Mouse (Mus musculus) limb, embryonic 12.5 days (tissue): ENCODE measurements around the gene Olfr148. TPM values are rescaled to one million over a fixed set of nuclear protein-coding genes. Genes with fewer than 3 reads are reported as not detected.

Experiments used
- ATAC-seq: fragments of 200-750 bp; cut with Nextera tagmentation; 2 replicates; pipeline ENCODE4 v1.8.0; 2017; ENCODE audit warnings: low read depth, moderate TSS enrichment; ENCODE audit not compliant: insufficient number of reproducible peaks, insufficient read depth, low FRiP score, low TSS enrichment
- H3K27ac ChIP-seq: fragments of 300-500 bp; sonication (generic); 2 replicates; pipeline ENCODE4 v1.5.1; 2016; ENCODE audit warnings: mild to moderate bottlenecking, moderate library complexity
- H3K27me3 ChIP-seq: fragments of 300-500 bp; sonication (generic); 2 replicates; pipeline ENCODE4 v1.6.1; 2016; ENCODE audit warnings: mild to moderate bottlenecking, moderate library complexity
- H3K36me3 ChIP-seq: fragments of 300-500 bp; sonication (generic); 2 replicates; pipeline ENCODE4 v1.6.1; 2016; ENCODE audit warnings: mild to moderate bottlenecking, moderate library complexity
- H3K4me1 ChIP-seq: fragments of 300-500 bp; sonication (generic); replicated peaks from 2 replicates; pipeline ENCODE4 v1.6.1; 2016
- H3K4me2 ChIP-seq: fragments of 300-500 bp; sonication (generic); 2 replicates; pipeline ENCODE4 v1.6.1; 2016; ENCODE audit warnings: mild to moderate bottlenecking, moderate library complexity
- H3K4me3 ChIP-seq: fragments of 300-500 bp; sonication (generic); replicated peaks from 2 replicates; pipeline ENCODE4 v1.5.1; 2016; ENCODE audit warnings: mild to moderate bottlenecking
- H3K9ac ChIP-seq: fragments of 300-500 bp; sonication (generic); replicated peaks from 2 replicates; pipeline ENCODE4 v1.6.1; 2016; ENCODE audit warnings: mild to moderate bottlenecking, moderate library complexity
- H3K9me3 ChIP-seq: fragments of 300-500 bp; sonication (generic); 2 replicates; pipeline ENCODE4 v1.6.1; 2016; ENCODE audit warnings: mild to moderate bottlenecking, moderate library complexity
- WGBS: fragments of 180-500 bp; shearing (Covaris S2); methylation state at CpG from one replicate; pipeline ENCODE4 v1.1.7; 2016; 5-methylcytosine and 5-hydroxymethylcytosine counted together
- polyA plus RNA-seq: library from polyadenylated mRNA; unstranded; fragments of >200 nt; fragmentation: Nextera tagmentation; extraction: Ambion mirVana; gene quantifications from 2 replicates; pipeline ENCODE4 v1.2.1, GENCODE M21; 2016

The Olfr148 gene
- polyA plus RNA-seq, 1 experiment from 2014 or later: not detected

DNA sequence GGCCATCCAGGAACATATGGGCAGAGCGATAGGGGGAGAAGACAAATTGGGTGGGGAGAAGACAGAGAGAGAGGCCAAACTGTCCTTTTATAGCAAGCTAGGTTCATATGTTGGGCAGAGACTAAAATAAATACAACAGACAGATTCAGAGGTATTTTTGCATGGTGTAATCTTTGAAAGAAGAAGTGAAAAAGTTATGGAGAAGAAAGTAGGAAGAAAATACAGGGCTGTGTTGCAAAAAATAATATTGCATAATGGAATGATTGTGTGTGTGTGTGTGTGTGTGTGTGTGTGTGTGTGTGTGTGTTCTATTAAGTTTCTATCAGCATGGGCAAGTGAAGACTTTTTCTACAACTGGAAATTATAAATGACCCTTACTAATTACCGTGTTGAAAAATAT is 18.6 kb downstream of the Olfr148 start:
- ATAC-seq: no peak
- Histone ChIP-seq H3K4me2 (no peak overlapping the region), H3K27me3 (no peaks in the 10 kb centered on the region), H3K4me1 (no peaks in the 10 kb centered on the region), H3K9me3 (no peaks in the 10 kb centered on the region), H3K9ac (no peak overlapping the region), H3K27ac (no peak overlapping the region), H3K36me3 (no peaks in the 10 kb centered on the region), H3K4me3 (no peak overlapping the region)
- 85% methylated on average over 2 of the region's 2 CpGs for WGBS

DNA sequence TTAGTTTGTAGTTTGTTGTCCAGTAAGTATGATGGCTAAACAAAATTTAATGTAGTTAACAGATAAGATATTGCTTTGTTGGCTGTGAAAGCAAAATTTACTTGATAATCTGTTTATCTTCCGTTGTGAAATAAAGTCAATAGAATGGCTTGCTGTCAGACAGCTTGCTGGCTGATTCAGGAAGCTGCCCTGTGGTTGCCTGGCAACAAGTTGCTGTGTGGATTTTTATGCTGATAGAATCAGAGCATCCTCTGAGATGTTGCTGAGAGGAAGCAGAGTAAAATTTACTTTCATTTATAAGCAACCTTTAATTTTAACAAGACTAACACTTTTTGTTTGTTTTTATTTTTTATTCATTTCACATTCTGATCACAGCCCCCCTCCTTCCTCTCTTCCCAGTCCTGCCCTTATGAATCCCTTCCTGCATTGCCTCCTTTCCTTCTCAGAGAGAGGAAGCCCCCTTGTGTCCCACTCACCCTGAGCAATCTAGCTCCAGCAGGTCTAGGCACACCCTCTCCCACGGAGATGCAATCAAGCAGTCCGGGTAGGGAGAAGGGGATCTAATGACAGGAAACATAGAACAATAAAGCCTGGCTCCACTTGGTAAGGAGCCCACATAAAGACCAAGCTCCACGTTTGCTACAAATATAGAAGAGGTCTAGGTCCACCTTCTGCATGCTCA is 23.6 kb downstream of the Olfr148 start:
- no peaks in the 10 kb centered on the region for H3K9me3 ChIP-seq
- 38% methylated on average over 4 of the region's 4 CpGs for WGBS
- no peaks in the 10 kb centered on the region for H3K4me1 ChIP-seq
- H3K36me3 ChIP-seq: no peaks in the 10 kb centered on the region
- no peak overlapping the region for H3K4me3 ChIP-seq
- H3K27ac ChIP-seq: no peak overlapping the region
- ATAC-seq: no peak
- no peak overlapping the region for H3K4me2 ChIP-seq
- no peaks in the 10 kb centered on the region for H3K27me3 ChIP-seq
- H3K9ac ChIP-seq: no peak overlapping the region

DNA sequence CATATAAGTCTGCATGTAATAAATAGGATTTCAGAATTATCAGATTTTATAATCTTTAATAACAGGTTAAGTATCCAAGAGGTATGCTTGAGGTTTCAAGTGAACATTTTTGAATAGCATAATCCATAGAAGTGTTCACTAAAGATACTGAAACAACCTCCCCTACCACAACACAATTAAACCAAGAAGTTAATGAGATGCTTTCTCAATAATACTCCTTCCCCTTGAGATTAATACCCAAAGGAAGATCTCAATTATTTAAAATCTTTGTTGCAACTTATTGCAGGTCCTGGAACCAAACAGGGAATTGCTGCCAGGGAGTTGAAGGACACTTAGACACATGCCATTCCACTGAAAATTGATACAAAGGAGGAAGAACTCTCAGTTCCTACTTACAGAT is 34.3 kb downstream of the Olfr148 start, which contains the start of gene Olfr961:
Gene Olfr961, plus strand, starts transcription at position 301 of the 400 bp plus-strand sequence.
- Histone ChIP-seq H3K4me3 (no peak within 1 kb of the TSS), H3K36me3 (no peaks in the 10 kb centered on the region), H3K9me3 (no peaks in the 10 kb centered on the region), H3K9ac (no peak within 1 kb of the TSS), H3K4me2 (no peak within 1 kb of the TSS), H3K4me1 (no peaks in the 10 kb centered on the region), H3K27ac (no peak within 1 kb of the TSS), H3K27me3 (no peaks in the 10 kb centered on the region)
- ATAC-seq: no peak

DNA sequence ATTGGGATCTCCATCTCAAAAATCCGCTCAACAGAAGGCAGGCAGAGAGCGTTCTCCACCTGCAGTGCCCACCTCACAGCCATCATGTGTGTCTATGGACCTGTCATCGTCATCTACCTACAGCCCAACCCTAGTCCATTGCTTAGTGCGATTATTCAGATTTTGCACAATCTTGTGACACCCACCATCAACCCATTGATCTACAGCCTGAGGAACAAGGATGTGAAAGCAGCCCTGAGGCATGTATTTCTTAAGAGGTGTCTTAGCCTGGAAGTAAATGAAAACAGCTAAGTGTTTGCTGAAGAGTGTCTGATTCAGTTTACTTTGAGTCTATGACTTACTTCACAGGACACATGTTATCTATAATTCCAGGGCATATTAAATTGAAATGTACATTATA is 36.9 kb downstream of the Olfr148 start:
- WGBS: 90% methylated on average over 4 of the region's 4 CpGs
- H3K36me3 ChIP-seq: no peaks in the 10 kb centered on the region
- H3K4me1 ChIP-seq: no peaks in the 10 kb centered on the region
- H3K9ac ChIP-seq: no peak overlapping the region
- H3K4me3 ChIP-seq: no peak overlapping the region
- no peak overlapping the region for H3K27ac ChIP-seq
- no peaks in the 10 kb centered on the region for H3K27me3 ChIP-seq
- H3K9me3 ChIP-seq: no peaks in the 10 kb centered on the region
- H3K4me2 ChIP-seq: no peak overlapping the region
- ATAC-seq: no peak

DNA sequence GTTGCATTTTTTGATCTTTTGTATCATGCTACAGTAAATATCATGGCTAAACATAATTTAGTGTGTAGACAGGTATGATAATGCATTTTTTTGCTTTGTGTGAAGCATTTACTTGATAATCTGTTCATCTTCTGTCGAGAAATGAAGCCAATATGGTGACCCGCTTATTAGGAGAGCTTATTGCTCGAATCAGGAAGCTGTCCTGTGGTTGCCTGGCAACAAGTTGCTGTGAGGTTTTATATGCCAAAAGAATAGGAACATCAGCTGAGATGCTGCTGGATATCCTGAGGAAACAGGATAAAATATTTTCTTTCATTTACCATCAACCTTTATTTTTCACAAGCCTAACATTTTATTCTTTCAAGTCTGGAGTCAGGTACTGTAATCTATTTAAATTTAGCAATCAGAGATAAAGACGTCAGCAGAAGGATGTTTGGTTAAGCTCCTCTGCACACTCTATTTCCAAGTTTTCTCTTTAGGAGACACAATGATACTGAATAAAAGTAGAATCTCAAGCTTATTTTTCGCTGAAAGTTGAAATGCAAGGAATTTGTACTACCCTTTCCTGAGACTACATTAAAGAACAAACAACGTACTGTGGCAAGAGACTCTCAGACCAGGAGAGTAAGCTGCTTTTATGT is 44.4 kb downstream of the Olfr148 start:
- Histone ChIP-seq H3K4me2 (no peak overlapping the region), H3K27me3 (no peaks in the 10 kb centered on the region), H3K4me1 (no peaks in the 10 kb centered on the region), H3K4me3 (no peak overlapping the region), H3K27ac (no peak overlapping the region), H3K9ac (no peak overlapping the region), H3K36me3 (no peaks in the 10 kb centered on the region), H3K9me3 (no peaks in the 10 kb centered on the region)
- 75% methylated on average over 6 of the region's 6 CpGs for WGBS
- ATAC-seq: no peak

Other genes starting within 250 kb of the Olfr148 start
- gene Olfr951, start 223.2 kb upstream of the Olfr148 start, polyA plus RNA-seq: not detected in 2 replicates
- gene Olfr952, start 183.5 kb upstream of the Olfr148 start, polyA plus RNA-seq: not detected in 2 replicates
- not detected in 2 replicates for gene Olfr954, start 154.0 kb upstream of the Olfr148 start, polyA plus RNA-seq
- gene Olfr955, start 138.7 kb upstream of the Olfr148 start, polyA plus RNA-seq: not detected in 2 replicates
- gene Olfr44, start 116.7 kb upstream of the Olfr148 start, polyA plus RNA-seq: not detected in 2 replicates
- not detected in 2 replicates for gene Olfr957, start 94.8 kb upstream of the Olfr148 start, polyA plus RNA-seq
- gene Olfr958, start 56.6 kb upstream of the Olfr148 start, polyA plus RNA-seq: not detected in 2 replicates
- gene Olfr959, start 35.1 kb upstream of the Olfr148 start, polyA plus RNA-seq: not detected in 2 replicates
- gene AW551984, start 6.3 kb upstream of the Olfr148 start, polyA plus RNA-seq: 29.3 and 29.7 TPM in 2 replicates
- not detected in 2 replicates for gene Olfr960, start 10.7 kb downstream of the Olfr148 start, polyA plus RNA-seq
- not detected in 2 replicates for gene Olfr961, start 34.4 kb downstream of the Olfr148 start, polyA plus RNA-seq
- not detected in 2 replicates for gene Olfr963, start 56.5 kb downstream of the Olfr148 start, polyA plus RNA-seq
- not detected in 2 replicates for gene Olfr149, start 96.5 kb downstream of the Olfr148 start, polyA plus RNA-seq
- not detected in 2 replicates for gene Olfr965, start 100.7 kb downstream of the Olfr148 start, polyA plus RNA-seq
- gene Olfr150, start 120.3 kb downstream of the Olfr148 start, polyA plus RNA-seq: not detected in 2 replicates
- not detected in 2 replicates for gene Olfr967, start 135.6 kb downstream of the Olfr148 start, polyA plus RNA-seq
- gene Olfr968, start 172.6 kb downstream of the Olfr148 start, polyA plus RNA-seq: not detected in 2 replicates
- not detected in 2 replicates for gene Olfr969, start 180.3 kb downstream of the Olfr148 start, polyA plus RNA-seq
- gene Olfr970, start 198.2 kb downstream of the Olfr148 start, polyA plus RNA-seq: not detected in 2 replicates
- gene Olfr971, start 226.2 kb downstream of the Olfr148 start, polyA plus RNA-seq: not detected in 2 replicates